Mouse (Mus musculus): ENCODE results near the gene Trpv3.

DNA sequence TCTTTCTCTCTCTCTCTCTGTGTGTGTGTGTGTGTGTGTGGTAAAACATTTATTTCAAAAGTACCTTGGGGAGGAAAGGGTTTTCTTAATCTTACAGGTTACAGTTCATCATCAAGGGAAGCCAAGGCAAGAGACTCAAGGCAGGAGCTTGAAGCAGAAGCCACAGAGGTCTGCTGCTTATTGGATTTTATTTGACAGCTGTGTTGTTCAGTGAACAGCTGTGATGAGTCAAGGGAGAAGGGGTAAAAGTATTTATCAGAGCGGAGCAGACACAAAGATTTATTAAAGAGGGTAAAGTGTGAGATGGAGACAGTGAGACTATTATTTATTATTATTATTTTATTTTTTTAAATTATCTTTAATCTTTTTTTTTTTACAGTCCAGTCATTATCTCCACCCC is 5.8 kb upstream of the Trpv3 start:
- TF ChIP-seq ZC3H11A (IDR thresholded peaks at IDR 0.05; ENCODE audit: borderline replicate concordance, low read depth, low read length): no peak
- TF ChIP-seq HCFC1 (IDR thresholded peaks at IDR 0.05; ENCODE audit: borderline replicate concordance, insufficient read depth, low read length): no peak
